Mouse (Mus musculus) neural tube, embryonic 11.5 days (tissue): ENCODE results near the gene Dmgdh. TPM values are rescaled to one million over a fixed set of nuclear protein-coding genes. Genes with fewer than 3 reads are reported as not detected.

Experiments used
- ATAC-seq: fragments of 200-750 bp; cut with Nextera tagmentation; 2 replicates; pipeline ENCODE4 v1.8.0; 2017; ENCODE audit warnings: moderate number of reproducible peaks, mild to moderate bottlenecking, moderate TSS enrichment, moderate library complexity; ENCODE audit not compliant: insufficient read depth, low FRiP score, low TSS enrichment
- DNase-seq: peaks from one replicate; pipeline ENCODE4 v3.0.0-alpha.2; 2015; ENCODE audit warnings: low spot score
- H3K27ac ChIP-seq: fragments of 300-500 bp; sonication (generic); 2 replicates; pipeline ENCODE4 v1.5.1; 2014; ENCODE audit warnings: low read depth, mild to moderate bottlenecking, low read length
- H3K27me3 ChIP-seq: fragments of 300-500 bp; sonication (generic); 2 replicates; pipeline ENCODE4 v1.6.1; 2014; ENCODE audit warnings: mild to moderate bottlenecking, low read length, mixed read lengths; ENCODE audit not compliant: control insufficient read depth, insufficient read depth
- H3K36me3 ChIP-seq: fragments of 300-500 bp; sonication (generic); 2 replicates; pipeline ENCODE4 v1.6.1; 2014; ENCODE audit warnings: mild to moderate bottlenecking, low read length, moderate library complexity, mixed read lengths; ENCODE audit not compliant: control insufficient read depth, insufficient read depth
- H3K4me1 ChIP-seq: fragments of 300-500 bp; sonication (generic); 2 replicates; pipeline ENCODE4 v1.6.1; 2014; ENCODE audit warnings: low read length, mixed read lengths; ENCODE audit not compliant: control insufficient read depth, insufficient read depth
- H3K4me2 ChIP-seq: fragments of 300-500 bp; sonication (generic); 2 replicates; pipeline ENCODE4 v1.6.1; 2014; ENCODE audit warnings: low read depth, mild to moderate bottlenecking, moderate library complexity
- H3K4me3 ChIP-seq: fragments of 300-500 bp; sonication (generic); 2 replicates; pipeline ENCODE4 v1.5.1; 2014; ENCODE audit warnings: low read depth, low read length
- H3K9ac ChIP-seq: fragments of 300-500 bp; sonication (generic); 2 replicates; pipeline ENCODE4 v1.6.1; 2014; ENCODE audit warnings: mild to moderate bottlenecking, low read length
- H3K9me3 ChIP-seq: fragments of 300-500 bp; sonication (generic); 2 replicates; pipeline ENCODE4 v1.6.1; 2016; ENCODE audit warnings: low read length; ENCODE audit not compliant: control insufficient read depth
- WGBS: fragments of 180-500 bp; shearing (Covaris S2); extraction: QIAGEN DNeasy Blood & Tissue Kit; methylation state at CpG from one replicate; pipeline ENCODE4 v1.1.7; 2014; 5-methylcytosine and 5-hydroxymethylcytosine counted together
- polyA plus RNA-seq: library from polyadenylated mRNA; unstranded; fragments of >200 nt; fragmentation: Nextera tagmentation; extraction: Ambion mirVana; gene quantifications from 2 replicates; pipeline ENCODE4 v1.2.1, GENCODE M21; 2014

Gene Dmgdh
- polyA plus RNA-seq, 1 experiment from 2014 or later: not detected

DNA sequence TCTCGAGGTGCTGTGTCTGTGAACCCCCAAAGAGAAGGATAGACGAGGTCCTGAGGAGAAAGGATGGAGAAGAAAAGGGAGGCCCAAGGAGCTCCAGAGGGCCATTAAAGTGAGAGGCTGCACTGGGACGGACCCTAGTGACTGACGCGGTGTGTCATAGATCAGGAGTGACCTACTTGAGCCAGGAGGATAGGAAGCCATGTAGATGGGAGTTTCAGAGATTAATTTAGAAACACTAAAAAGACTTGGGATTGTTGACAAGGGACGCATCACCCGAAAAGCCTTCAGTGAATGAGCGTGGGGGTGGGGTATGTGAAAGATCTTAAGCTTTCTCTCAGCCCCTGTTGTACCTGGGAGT is 98.0 kb downstream of the Dmgdh start:
- Histone ChIP-seq H3K27me3 (no peaks in the 10 kb centered on the region), H3K9ac (peak overlapping the region; percentile 84), H3K4me3 (peak overlapping the region; percentile 57), H3K4me1 (no peaks in the 10 kb centered on the region), H3K36me3 (no peaks in the 10 kb centered on the region), H3K9me3 (no peaks in the 10 kb centered on the region), H3K4me2 (peak overlapping the region; percentile 97), H3K27ac (peak overlapping the region; percentile 80; the same call in 1 of the 2 replicates)
- WGBS: 42% methylated on average over 8 of the region's 8 CpGs
- DNase-seq (no peak), ATAC-seq (peak; percentile 17)

DNA sequence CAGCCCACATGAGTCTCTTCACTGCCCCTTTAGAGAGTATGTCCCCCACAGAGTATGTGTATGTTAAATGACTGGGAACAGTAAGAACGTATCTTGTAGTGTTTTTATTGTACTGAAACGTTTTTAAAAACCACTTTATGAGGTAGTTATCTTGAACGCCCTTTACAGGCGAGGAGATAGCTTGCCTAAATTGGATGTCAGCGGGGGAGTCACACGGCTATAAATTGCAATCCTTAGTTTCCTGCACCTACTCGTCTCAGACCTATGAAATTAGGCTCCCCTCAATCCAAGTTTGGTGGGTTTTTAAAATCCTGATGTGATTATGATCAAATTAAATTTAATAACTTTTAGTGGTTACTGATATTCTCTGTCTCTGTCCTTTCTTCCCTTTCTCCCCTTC is 98.6 kb downstream of the Dmgdh start:
- ATAC-seq (no peak), DNase-seq (no peak)
- Histone ChIP-seq H3K4me2 (no peak overlapping the region), H3K9ac (no peak overlapping the region), H3K9me3 (no peaks in the 10 kb centered on the region), H3K36me3 (no peaks in the 10 kb centered on the region), H3K27ac (no peak overlapping the region), H3K27me3 (no peaks in the 10 kb centered on the region), H3K4me3 (no peak overlapping the region), H3K4me1 (no peaks in the 10 kb centered on the region)
- 71% methylated on average over 7 of the region's 7 CpGs for WGBS

DNA sequence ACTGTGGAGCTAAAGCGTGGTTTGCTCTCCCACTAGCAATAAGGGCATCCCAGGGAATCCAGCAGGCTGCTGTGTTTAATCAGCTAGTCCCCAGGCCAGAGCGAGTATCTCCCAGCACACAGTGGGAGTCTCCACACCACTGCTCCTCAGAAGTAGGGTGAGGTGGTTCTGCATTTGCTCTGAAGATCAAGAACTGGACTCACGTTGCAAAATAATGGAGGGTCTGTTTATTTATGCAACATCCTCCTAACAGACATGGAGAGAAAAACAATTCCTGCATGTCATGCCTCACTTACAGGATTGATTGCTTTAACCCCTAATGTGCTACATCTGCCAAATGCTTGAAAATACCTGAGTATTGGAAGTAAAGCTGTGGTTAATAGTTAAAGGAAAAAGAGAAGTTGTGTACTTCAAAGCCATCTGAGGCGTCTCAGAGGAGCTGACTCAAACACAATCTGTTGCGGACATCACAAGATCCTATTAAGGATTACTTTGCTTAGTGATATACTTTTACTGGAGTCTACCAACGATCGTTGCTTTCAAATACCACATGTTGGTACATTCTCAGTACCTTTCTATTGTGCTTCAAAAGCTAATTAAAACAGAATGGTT is 99.6 kb downstream of the Dmgdh start:
- Histone ChIP-seq H3K9me3 (no peaks in the 10 kb centered on the region), H3K27me3 (no peaks in the 10 kb centered on the region), H3K36me3 (no peaks in the 10 kb centered on the region), H3K9ac (no peak overlapping the region), H3K4me2 (no peak overlapping the region), H3K27ac (no peak overlapping the region), H3K4me1 (no peaks in the 10 kb centered on the region), H3K4me3 (no peak overlapping the region)
- no peak for DNase-seq
- 66% methylated on average over 7 of the region's 7 CpGs for WGBS
- no peak for ATAC-seq

DNA sequence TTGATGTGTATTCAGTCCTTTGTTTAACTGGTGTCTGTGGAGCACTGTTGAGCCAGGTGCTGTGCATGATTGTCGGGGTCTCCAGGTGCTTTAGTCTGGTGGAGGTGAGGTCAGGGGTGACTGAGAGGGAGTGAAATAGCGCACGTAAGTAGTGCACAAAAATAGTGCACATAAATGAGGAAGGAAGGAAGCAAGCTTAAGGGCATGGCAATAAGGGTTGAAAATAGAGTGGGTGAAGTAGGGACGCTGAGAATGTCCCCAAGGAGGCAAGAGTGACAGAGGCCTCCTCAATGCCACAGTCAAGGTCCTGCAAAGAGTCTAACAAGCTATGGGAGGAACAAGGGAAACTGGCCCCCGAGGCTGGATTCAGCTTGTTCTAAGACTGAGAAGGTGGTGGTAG is 108.6 kb downstream of the Dmgdh start:
- no peak overlapping the region for H3K4me2 ChIP-seq

DNA sequence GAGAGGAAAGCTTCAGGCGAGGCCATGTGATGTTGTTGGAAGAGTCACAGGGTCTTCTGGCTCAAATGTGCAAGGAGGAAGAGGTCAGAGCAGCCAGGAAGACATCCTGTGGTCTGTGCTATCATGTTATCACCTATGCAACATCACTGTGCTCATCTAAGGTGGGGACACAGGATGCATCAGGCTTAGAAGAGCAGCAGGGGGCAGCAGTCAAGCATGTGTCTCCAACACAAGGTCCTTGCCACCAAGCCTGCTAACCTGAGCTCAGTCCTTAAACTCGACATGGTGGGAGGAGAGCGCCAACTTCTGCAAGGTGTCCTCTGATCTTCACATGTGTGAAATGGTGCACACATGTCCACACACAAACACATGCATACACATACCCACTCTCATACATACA is 111.1 kb downstream of the Dmgdh start:
- H3K27ac ChIP-seq: no peak overlapping the region
- H3K36me3 ChIP-seq: no peaks in the 10 kb centered on the region
- H3K9me3 ChIP-seq: no peaks in the 10 kb centered on the region
- no peak for ATAC-seq
- no peak overlapping the region for H3K4me3 ChIP-seq
- no peaks in the 10 kb centered on the region for H3K27me3 ChIP-seq
- H3K9ac ChIP-seq: no peak overlapping the region
- WGBS: 77% methylated on average over 3 of the region's 3 CpGs
- H3K4me2 ChIP-seq: no peak overlapping the region
- DNase-seq: no peak
- H3K4me1 ChIP-seq: no peaks in the 10 kb centered on the region

More for the DNA sequence above, 108.6 kb downstream of the Dmgdh start:
- no peak for DNase-seq
- H3K4me3 ChIP-seq: no peak overlapping the region
- ATAC-seq: no peak
- no peak overlapping the region for H3K9ac ChIP-seq
- H3K27ac ChIP-seq: no peak overlapping the region
- no peaks in the 10 kb centered on the region for H3K36me3 ChIP-seq
- WGBS: 89% methylated on average over 5 of the region's 5 CpGs
- no peaks in the 10 kb centered on the region for H3K4me1 ChIP-seq
- no peaks in the 10 kb centered on the region for H3K27me3 ChIP-seq
- no peaks in the 10 kb centered on the region for H3K9me3 ChIP-seq

DNA sequence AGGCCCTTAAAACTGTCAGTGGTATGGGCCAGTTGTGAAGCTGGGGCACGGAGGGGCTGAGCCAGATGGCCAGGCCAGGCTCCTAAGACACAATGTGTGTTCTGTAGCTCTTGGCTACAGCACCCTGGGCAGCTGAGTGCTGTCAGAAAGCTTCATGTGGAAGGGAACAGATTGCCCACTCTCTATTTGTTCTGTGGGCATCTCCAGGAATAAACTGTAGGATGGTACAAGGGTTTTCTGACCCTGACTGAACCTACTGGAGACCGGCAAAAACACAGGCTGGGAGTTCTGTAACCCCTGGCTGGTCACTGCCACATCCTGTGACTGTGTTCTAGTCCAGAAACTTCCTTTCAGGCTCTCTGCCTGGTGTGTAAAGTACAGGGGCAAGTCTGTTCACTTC is 111.8 kb downstream of the Dmgdh start:
- Histone ChIP-seq H3K9me3 (no peaks in the 10 kb centered on the region), H3K4me1 (no peaks in the 10 kb centered on the region), H3K9ac (no peak overlapping the region), H3K36me3 (no peaks in the 10 kb centered on the region), H3K4me2 (no peak overlapping the region), H3K27ac (no peak overlapping the region), H3K27me3 (no peaks in the 10 kb centered on the region), H3K4me3 (no peak overlapping the region)
- ATAC-seq (no peak), DNase-seq (no peak)
- 82% methylated on average over 2 of the region's 2 CpGs for WGBS

DNA sequence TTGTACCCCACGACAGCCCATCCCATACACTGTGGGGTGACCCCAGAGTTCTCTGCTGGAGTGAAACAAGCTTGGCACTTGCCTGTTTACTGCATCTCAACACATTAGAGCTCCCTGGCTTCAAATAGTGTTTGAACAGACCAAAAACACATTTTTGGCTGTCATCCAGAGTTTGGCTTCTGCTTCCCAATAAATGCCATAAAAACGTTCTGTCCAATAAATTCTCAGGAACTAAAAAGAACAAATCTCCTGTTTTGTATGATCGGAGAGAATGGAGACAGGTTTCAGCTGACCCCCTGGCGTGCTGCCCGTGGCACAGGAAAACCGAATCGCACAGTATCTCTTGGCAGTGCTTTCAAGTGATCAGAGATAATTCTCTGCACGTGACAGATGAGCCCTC is 113.4 kb downstream of the Dmgdh start:
- ATAC-seq (no peak), DNase-seq (no peak)
- no peaks in the 10 kb centered on the region for H3K9me3 ChIP-seq
- H3K4me1 ChIP-seq: no peaks in the 10 kb centered on the region
- H3K9ac ChIP-seq: no peak overlapping the region
- no peaks in the 10 kb centered on the region for H3K27me3 ChIP-seq
- no peak overlapping the region for H3K4me3 ChIP-seq
- no peak overlapping the region for H3K27ac ChIP-seq
- WGBS: 78% methylated on average over 8 of the region's 8 CpGs
- no peaks in the 10 kb centered on the region for H3K36me3 ChIP-seq
- no peak overlapping the region for H3K4me2 ChIP-seq

DNA sequence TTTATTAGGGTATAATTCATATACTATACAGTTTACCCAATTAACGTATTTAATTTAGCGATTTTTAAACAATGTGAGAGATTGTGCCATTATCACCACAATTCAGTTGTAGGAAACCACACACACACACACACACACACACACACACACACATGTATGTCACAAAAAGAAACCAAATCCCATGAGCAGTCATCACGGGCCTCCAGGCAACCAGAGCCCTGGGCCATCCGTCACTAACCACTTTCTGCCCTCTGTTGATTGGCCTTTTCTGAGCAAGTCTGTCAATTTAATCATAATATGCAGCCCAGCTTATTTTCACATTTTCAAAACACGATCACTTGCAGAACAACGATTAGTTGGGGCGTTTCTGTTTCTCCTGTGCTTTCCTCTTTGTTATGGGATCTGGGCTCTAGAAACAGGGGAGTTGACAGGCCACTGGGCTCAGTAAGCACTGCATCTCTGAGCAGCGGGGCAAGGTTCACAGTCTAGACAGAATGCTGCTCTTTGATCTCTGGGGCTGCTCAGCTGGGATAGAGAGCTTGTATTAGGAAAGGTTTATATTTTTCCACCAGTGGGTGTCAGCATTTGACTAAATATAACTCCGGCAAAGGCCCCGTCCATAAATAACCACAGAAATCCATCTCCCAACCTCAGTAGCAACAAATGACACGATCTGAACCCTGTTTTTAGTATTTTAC is 118.9 kb downstream of the Dmgdh start:
- H3K36me3 ChIP-seq: no peaks in the 10 kb centered on the region
- no peak overlapping the region for H3K4me3 ChIP-seq
- no peak overlapping the region for H3K27ac ChIP-seq
- H3K9ac ChIP-seq: no peak overlapping the region
- H3K9me3 ChIP-seq: no peaks in the 10 kb centered on the region
- no peaks in the 10 kb centered on the region for H3K4me1 ChIP-seq
- no peaks in the 10 kb centered on the region for H3K27me3 ChIP-seq
- H3K4me2 ChIP-seq: no peak overlapping the region
- WGBS: 57% methylated on average over 11 of the region's 11 CpGs
- ATAC-seq (peak; percentile 35; the same call in 1 of the 2 replicates), DNase-seq (peak; percentile 50)

DNA sequence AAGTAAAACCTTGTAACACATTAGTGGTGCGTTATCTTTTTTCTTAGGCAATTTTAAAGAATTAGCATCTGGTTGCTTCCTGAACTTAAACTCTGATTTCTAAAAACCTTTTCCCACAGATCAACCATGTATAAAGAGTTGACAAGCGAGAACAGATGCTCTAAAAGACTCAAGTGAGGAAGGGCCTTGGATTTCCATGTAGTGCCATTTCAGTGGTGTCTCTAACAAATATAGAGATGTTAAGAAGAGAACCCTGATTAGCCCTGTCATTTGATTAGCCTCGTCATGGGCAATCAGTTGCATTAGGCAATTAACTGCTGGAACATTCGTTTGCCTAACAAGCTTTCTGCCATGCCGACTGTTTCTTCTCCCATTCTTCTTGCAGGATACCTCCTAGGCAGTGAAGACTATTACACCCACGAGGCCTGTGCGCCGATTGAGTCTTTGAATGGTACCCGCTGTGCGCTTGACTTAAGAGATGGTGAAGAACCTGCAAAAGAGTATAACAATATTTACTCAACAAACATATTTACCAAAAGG is 119.5 kb downstream of the Dmgdh start:
- H3K27ac ChIP-seq: no peak overlapping the region
- no peaks in the 10 kb centered on the region for H3K36me3 ChIP-seq
- H3K4me2 ChIP-seq: no peak overlapping the region
- 65% methylated on average over 10 of the region's 10 CpGs for WGBS
- ATAC-seq: no peak
- no peak for DNase-seq
- no peak overlapping the region for H3K4me3 ChIP-seq
- no peaks in the 10 kb centered on the region for H3K4me1 ChIP-seq
- no peaks in the 10 kb centered on the region for H3K9me3 ChIP-seq
- no peak overlapping the region for H3K9ac ChIP-seq
- H3K27me3 ChIP-seq: no peaks in the 10 kb centered on the region
